Mouse (Mus musculus) small intestine, adult 2 months (tissue): ENCODE data around the gene Etd. TPM values are rescaled to one million over a fixed set of nuclear protein-coding genes. Genes with fewer than 3 reads are reported as not detected.
A peak's percentile ranks its signal among the peaks of the same experiment; 100 is the strongest.
"Not testable (repeated sequence)": the region's sequence is repeated elsewhere in the genome, so short reads cannot be mapped to it uniquely, and the experiment has no call there.

Experiments used
- H3K27ac ChIP-seq: fragments of 200-500 bp; 2 replicates; pipeline ENCODE4 v1.5.1; 2012; ENCODE audit warnings: low read depth, low read length, control low read depth, inconsistent platforms; ENCODE audit not compliant: insufficient read depth
- H3K27me3 ChIP-seq: fragments of 200-500 bp; 2 replicates; pipeline ENCODE4 v1.6.1; 2012; ENCODE audit warnings: mild to moderate bottlenecking, moderate library complexity, low read length, inconsistent platforms; ENCODE audit not compliant: control insufficient read depth, insufficient read depth
- H3K36me3 ChIP-seq: fragments of 200-500 bp; 2 replicates; pipeline ENCODE4 v1.6.1; 2012; ENCODE audit warnings: mild to moderate bottlenecking, low read length, control low read depth, inconsistent platforms; ENCODE audit not compliant: control insufficient read depth, insufficient read depth
- H3K4me1 ChIP-seq: fragments of 200-500 bp; 2 replicates; pipeline ENCODE4 v1.6.1; 2012; ENCODE audit warnings: low read length, inconsistent platforms, mixed read lengths; ENCODE audit not compliant: control insufficient read depth, insufficient read depth, insufficient read length
- H3K4me3 ChIP-seq: fragments of 200-500 bp; 2 replicates; pipeline ENCODE4 v1.5.1; 2012; ENCODE audit warnings: low read depth, mild to moderate bottlenecking, control low read depth, inconsistent platforms, low read length, moderate library complexity
- CTCF ChIP-seq: fragments of 200-500 bp; IDR thresholded peaks from 2 replicates; pipeline ENCODE4 v1.5.1; 2012; ENCODE audit warnings: low read depth, mild to moderate bottlenecking, control low read depth, inconsistent platforms, low read length, moderate library complexity, mixed read lengths; ENCODE audit not compliant: insufficient replicate concordance, insufficient read length; ENCODE audit errors: extremely low read depth
- POLR2A ChIP-seq: fragments of 200-500 bp; IDR thresholded peaks from 2 replicates; pipeline ENCODE4 v1.6.1; 2012; ENCODE audit warnings: low read depth, mild to moderate bottlenecking, control low read depth, inconsistent platforms, low read length, moderate library complexity
- WGBS: fragments of 180-500 bp; shearing (Covaris S2); methylation state at CpG from one replicate; pipeline ENCODE4 v1.1.7; 2018; 5-methylcytosine and 5-hydroxymethylcytosine counted together
- polyA plus RNA-seq: library from polyadenylated mRNA; depleted of rRNA; stranded (reverse); fragments of >200 nt; gene quantifications from 2 replicates; pipeline ENCODE4 v1.2.3, GENCODE M21; 2012; rRNA removed

Etd gene
- not detected in 2 replicates for polyA plus RNA-seq

DNA sequence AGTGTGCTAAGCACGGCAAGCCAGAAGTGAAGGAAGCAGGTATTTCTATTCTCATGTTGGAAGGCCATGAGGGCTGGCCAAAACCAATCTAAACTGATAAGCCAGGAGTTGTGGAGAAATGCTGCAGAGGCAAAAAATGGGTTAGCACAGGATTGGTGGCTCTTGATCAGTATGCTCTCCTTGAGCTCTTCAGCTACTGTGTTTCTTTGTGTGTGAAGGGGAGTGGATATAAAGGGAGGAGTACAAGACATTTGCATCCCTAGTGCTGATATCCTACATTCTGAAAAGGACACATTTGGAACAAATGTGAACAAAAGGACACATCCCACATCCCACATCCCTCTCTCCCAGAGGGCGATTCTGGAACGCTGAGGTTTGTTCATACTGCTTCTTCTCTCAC is at the start of gene Etd:
TSS of gene Etd (plus strand) at position 301 of the 400 bp plus-strand sequence.
- WGBS, result 84% methylated on average over 3 of the region's 3 CpGs
- no peak within 1 kb of the TSS for H3K4me3 ChIP-seq
- TF ChIP-seq POLR2A (no peak), CTCF (no peak)

GRCm38 (mm10) chrX:53386362-53386761 is 48.4 kb upstream of the Etd start:
- Histone ChIP-seq H3K27ac (no peak overlapping the region), H3K36me3 (no peaks in the 10 kb centered on the region), H3K4me1 (no peaks in the 10 kb centered on the region), H3K4me3 (no peak overlapping the region), H3K27me3 (no peaks in the 10 kb centered on the region)
- WGBS, result 61% methylated on average over 3 of the region's 3 CpGs
- TF ChIP-seq CTCF (no peak), POLR2A (no peak)

More for the DNA sequence above, at the start of gene Etd:
- Histone ChIP-seq H3K27ac (no peak within 1 kb of the TSS), H3K27me3 (no peaks in the 10 kb centered on the region), H3K36me3 (no peaks in the 10 kb centered on the region), H3K4me1 (no peaks in the 10 kb centered on the region)

DNA sequence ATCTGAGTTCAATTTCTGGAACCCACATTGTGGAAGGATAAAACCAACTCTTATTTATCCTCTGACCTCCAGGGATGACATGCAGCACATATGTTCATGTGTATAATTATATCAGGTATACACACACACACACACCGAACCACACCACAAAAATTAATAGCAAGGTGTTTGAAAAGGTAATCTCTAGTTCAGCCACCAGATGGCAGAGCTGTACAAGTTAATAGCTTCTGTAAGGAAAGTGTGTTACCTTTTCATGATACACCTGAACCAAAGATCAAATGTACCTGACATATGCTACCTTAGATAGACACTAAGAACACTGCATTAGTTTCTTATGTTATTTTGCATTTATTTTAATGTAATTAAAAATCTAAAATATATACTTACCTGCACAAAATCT is 1.8 kb upstream of the Etd start:
- no peaks in the 10 kb centered on the region for H3K27me3 ChIP-seq
- no peaks in the 10 kb centered on the region for H3K4me1 ChIP-seq
- H3K4me3 ChIP-seq, result no peak overlapping the region
- TF ChIP-seq POLR2A, result no peak
- no peak for TF ChIP-seq CTCF
- no peaks in the 10 kb centered on the region for H3K36me3 ChIP-seq
- no peak overlapping the region for H3K27ac ChIP-seq
- 39% methylated on average over 1 of the region's 1 CpGs for WGBS

- WGBS, result 36% methylated on average over 3 of the region's 3 CpGs
- Histone ChIP-seq H3K27me3 (no peaks in the 10 kb centered on the region), H3K4me3 (no peak overlapping the region), H3K4me1 (peaks cover 9% of the 10 kb centered on the region; the same call in 1 of the 2 replicates), H3K36me3 (no peaks in the 10 kb centered on the region), H3K27ac (peak overlapping the region; percentile 49)
- TF ChIP-seq POLR2A, result no peak
- TF ChIP-seq CTCF, result no peak
These were observed 24.9 kb downstream of the Etd start for GRCm38 (mm10) chrX:53459573-53459972.

GRCm38 (mm10) chrX:53464194-53464593 is 29.5 kb downstream of the Etd start:
- H3K27ac ChIP-seq, H3K36me3 ChIP-seq, H3K4me3 ChIP-seq, H3K27me3 ChIP-seq, H3K4me1 ChIP-seq: not testable (repeated sequence)

Other genes with a start within 250 kb of the Etd start
- not detected in 2 replicates for gene Plac1, start 194.8 kb upstream of the Etd start, polyA plus RNA-seq
- gene Fam122b, start 165.1 kb upstream of the Etd start, polyA plus RNA-seq, result 0.89 and 2.0 TPM in 2 replicates
- not detected in 2 replicates for gene Fam122c, start 161.5 kb upstream of the Etd start, polyA plus RNA-seq
- gene Mospd1, start 64.4 kb upstream of the Etd start, polyA plus RNA-seq, result 0.18 and 0.49 TPM in 2 replicates
- gene Rtl8c, start 173.1 kb downstream of the Etd start, polyA plus RNA-seq, result 4.2 and 5.9 TPM in 2 replicates
- not detected in 2 replicates for gene Gm14597, start 174.1 kb downstream of the Etd start, polyA plus RNA-seq
- 33.9 and 49.8 TPM in 2 replicates for gene Rtl8a, start 208.8 kb downstream of the Etd start, polyA plus RNA-seq
- gene Rtl8b, start 235.5 kb downstream of the Etd start, polyA plus RNA-seq, result 23.9 and 33.9 TPM in 2 replicates